In the genomic region with DNA sequence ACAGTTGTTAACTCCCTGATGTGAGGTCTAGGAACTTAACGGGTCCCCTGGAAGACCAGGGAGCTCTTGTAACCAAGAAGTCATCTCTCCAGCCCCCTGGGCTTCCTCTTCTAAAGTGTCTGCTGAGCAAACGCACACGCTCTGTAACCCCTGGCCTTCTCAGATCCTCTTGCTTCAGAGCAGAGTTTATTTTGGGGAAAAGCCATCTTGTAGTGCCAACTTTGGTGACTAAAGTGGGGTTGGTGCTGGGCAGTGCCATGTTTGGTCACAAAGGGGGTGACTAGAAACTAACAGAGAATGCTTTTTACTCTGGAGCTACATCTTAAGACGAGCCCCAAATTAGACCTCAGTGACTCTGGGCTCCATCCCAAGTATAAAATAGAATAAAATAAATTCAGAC, we compare ENCODE assay signal across 11 mouse cellular contexts. TPM values are rescaled to one million over a fixed set of nuclear protein-coding genes. Genes with fewer than 3 reads are reported as not detected.
DNase-seq lines count a peak whose midpoint lies in the region; ATAC-seq and TF ChIP-seq lines count a peak whose summit lies in the region.
"Had no signal": no experiment of that assay in that cellular context is flagged by ENCODE, and none has a peak within 500 bp of the region (broad histone marks: within the 10 kb centered on the region; RNA-seq: fewer than 3 reads in every experiment).

No protein-coding gene starts in this region.

- no peak overlapping the region for H3K4me3 ChIP-seq in heart, embryonic 11.5 days (ENCODE audit: low read depth, low read length)
- H3K4me3 ChIP-seq in lung, embryonic 16.5 days (ENCODE audit: low read length) = no peak overlapping the region
- no peak overlapping the region for H3K4me3 ChIP-seq in lung, adult 2 months (replicated peaks; ENCODE audit: extremely low read depth, low read depth, low read length)
- no peak overlapping the region for H3K4me3 ChIP-seq in limb, embryonic 15.5 days
- H3K4me3 ChIP-seq: neural tube, embryonic 12.5 days had no signal

- intact Hi-C loops in heart, postnatal 10 days (cut with DNase I) = loop anchor here (1.0 to 5.0 kb wide), 4 partner anchors 61 to 353 kb away; a partner anchor contains a TSS

- 73% methylated on average over 4 of the region's 4 CpGs for whole genome bisulfite sequencing in heart, embryonic 11.5 days (ENCODE audit: insufficient replicate concordance)
- whole genome bisulfite sequencing in lung, embryonic 16.5 days = 49% methylated on average over 4 of the region's 4 CpGs
- 51% methylated on average over 4 of the region's 4 CpGs for WGBS in lung, adult 2 months
- 58% methylated on average over 4 of the region's 4 CpGs for WGBS in limb, embryonic 15.5 days

- no peak for TF ChIP-seq POLR2A in lung, adult 2 months (IDR thresholded peaks at IDR 0.05; ENCODE audit: borderline replicate concordance, extremely low read depth, low read depth, low read length)

- H3K9me3 ChIP-seq in heart, embryonic 11.5 days (replicated peaks; ENCODE audit: control insufficient read depth, low read length) = no peaks in the 10 kb centered on the region
- H3K9me3 ChIP-seq in lung, embryonic 16.5 days (ENCODE audit: control insufficient read depth, low read length) = no peaks in the 10 kb centered on the region
- no peaks in the 10 kb centered on the region for H3K9me3 ChIP-seq in limb, embryonic 15.5 days
- H3K9me3 ChIP-seq: forebrain, embryonic 10.5 days; midbrain, embryonic 10.5 days; neural tube, embryonic 12.5 days had no signal

- no peaks in the 10 kb centered on the region for H3K36me3 ChIP-seq in heart, embryonic 11.5 days (ENCODE audit: control insufficient read depth, insufficient read depth, low read length)
- H3K36me3 ChIP-seq in lung, embryonic 16.5 days (ENCODE audit: control insufficient read depth, insufficient read depth, low read length) = no peaks in the 10 kb centered on the region
- H3K36me3 ChIP-seq in limb, embryonic 15.5 days = no peaks in the 10 kb centered on the region
- H3K36me3 ChIP-seq: forebrain, embryonic 10.5 days; midbrain, embryonic 10.5 days; neural tube, embryonic 12.5 days had no signal

- peak overlapping the region; percentile 16; the same call in 1 of the 2 replicates for H3K27ac ChIP-seq in heart, embryonic 11.5 days (ENCODE audit: low read depth, low read length)
- peak overlapping the region; percentile 30; the same call in 1 of the 2 replicates for H3K27ac ChIP-seq in lung, embryonic 16.5 days (ENCODE audit: low read length)
- peak overlapping the region; percentile 63 for H3K27ac ChIP-seq in limb, embryonic 15.5 days
- H3K27ac ChIP-seq: neural tube, embryonic 12.5 days had no signal

- ATAC-seq in heart, embryonic 11.5 days (replicated peaks; ENCODE audit: insufficient number of reproducible peaks, low FRiP score, low TSS enrichment) = no peak
- no peak for ATAC-seq in lung, embryonic 16.5 days (ENCODE audit: low read depth)
- ATAC-seq in limb, embryonic 15.5 days (ENCODE audit: insufficient number of reproducible peaks, low FRiP score, low TSS enrichment, low read depth) = no peak

- H3K4me1 ChIP-seq in heart, embryonic 11.5 days (ENCODE audit: control insufficient read depth, insufficient read depth, low read length) = peaks cover 24% of the 10 kb centered on the region
- H3K4me1 ChIP-seq in lung, embryonic 16.5 days (replicated peaks; ENCODE audit: control insufficient read depth, insufficient read depth, low read length) = peaks cover 20% of the 10 kb centered on the region
- H3K4me1 ChIP-seq in lung, adult 2 months (ENCODE audit: control insufficient read depth, insufficient read depth, low read length) = peaks cover 14% of the 10 kb centered on the region
- peaks cover 25% of the 10 kb centered on the region for H3K4me1 ChIP-seq in limb, embryonic 15.5 days

- H3K4me2 ChIP-seq in heart, embryonic 11.5 days = no peak overlapping the region
- no peak overlapping the region for H3K4me2 ChIP-seq in lung, embryonic 16.5 days (ENCODE audit: low read depth, low read length)
- no peak overlapping the region for H3K4me2 ChIP-seq in limb, embryonic 15.5 days

- no peak overlapping the region for H3K9ac ChIP-seq in heart, embryonic 11.5 days (ENCODE audit: low read depth, low read length)
- H3K9ac ChIP-seq in lung, embryonic 16.5 days (ENCODE audit: low read length) = no peak overlapping the region
- H3K9ac ChIP-seq in limb, embryonic 15.5 days = no peak overlapping the region
- H3K9ac ChIP-seq: neural tube, embryonic 12.5 days had no signal

- 0 out of 2 replicates have a peak, but pooled peaks cover 4% of the 10 kb centered on the region for H3K27me3 ChIP-seq in heart, embryonic 11.5 days (ENCODE audit: control insufficient read depth, insufficient read depth, low read length)
- no peaks in the 10 kb centered on the region; the same call in 1 of the 2 replicates for H3K27me3 ChIP-seq in lung, embryonic 16.5 days (ENCODE audit: control insufficient read depth, insufficient read depth, low read depth, low read length)
- H3K27me3 ChIP-seq in limb, embryonic 15.5 days = no peaks in the 10 kb centered on the region
- H3K27me3 ChIP-seq: neural tube, embryonic 12.5 days had no signal

- TF ChIP-seq CTCF in lung, adult 2 months (IDR thresholded peaks at IDR 0.05; ENCODE audit: insufficient read depth, low read length) = no peak

- no peak for DNase-seq in heart, postnatal 10 days
- no peak for DNase-seq in lung, adult 2 months
- peak; percentile 64 for DNase-seq in adrenal gland, postnatal 14 days
- no peak for DNase-seq in embryo, embryonic 11 days
- DNase-seq in urinary bladder, postnatal 4 days (ENCODE audit: low spot score in 2 of 2) = no peak

RNA-seq across cellular contexts. Expression of a gene that starts 22.4 kb away (rescaled TPM):
- polyA plus RNA-seq in heart, embryonic 11.5 days (2014; fragmentation: Nextera tagmentation; extraction: Ambion mirVana) = 31.2 and 33.4 TPM in 2 replicates
- 10 to 100 TPM; 40.7 to 43.5 TPM for total RNA-seq in heart, postnatal 10 days (2021)
- 42.9 and 44.5 TPM in 2 replicates for polyA plus RNA-seq in lung, embryonic 16.5 days (2015; fragmentation: Nextera tagmentation; extraction: Ambion mirVana)
- polyA plus RNA-seq in lung, adult 2 months (2012; rRNA removed) = 19.2 and 21.9 TPM in 2 replicates
- 32.6 and 33.8 TPM in 2 replicates for total RNA-seq in adrenal gland, postnatal 14 days (2021)
- polyA plus RNA-seq in limb, embryonic 15.5 days (2015; fragmentation: Nextera tagmentation; extraction: Ambion mirVana) = 43.9 and 47.4 TPM in 2 replicates

RNA-seq across cellular contexts. Expression of a gene that starts 29.1 kb away (rescaled TPM):
- polyA plus RNA-seq in heart, embryonic 11.5 days (2014; fragmentation: Nextera tagmentation; extraction: Ambion mirVana) = 0.40 and 0.63 TPM in 2 replicates
- total RNA-seq in heart, postnatal 10 days (2021) = under 1 TPM; 0.19 to 0.40 TPM
- 0.79 and 1.2 TPM in 2 replicates for polyA plus RNA-seq in lung, embryonic 16.5 days (2015; fragmentation: Nextera tagmentation; extraction: Ambion mirVana)
- 10.7 and 19.1 TPM in 2 replicates for polyA plus RNA-seq in lung, adult 2 months (2012; rRNA removed)
- total RNA-seq in adrenal gland, postnatal 14 days (2021) = 0.78 and 1.8 TPM in 2 replicates
- polyA plus RNA-seq in limb, embryonic 15.5 days (2015; fragmentation: Nextera tagmentation; extraction: Ambion mirVana) = 0.36 and 0.41 TPM in 2 replicates
